Mouse (Mus musculus) kidney, embryonic 14.5 days (tissue): ENCODE measurements around the gene Lrrc41. TPM values are rescaled to one million over a fixed set of nuclear protein-coding genes. Genes with fewer than 3 reads are reported as not detected.

Source experiments
- ATAC-seq: fragments of 200-750 bp; cut with Nextera tagmentation; 2 replicates; pipeline ENCODE4 v1.8.0; 2017; ENCODE audit warnings: moderate number of reproducible peaks, mild to moderate bottlenecking, moderate TSS enrichment, moderate library complexity; ENCODE audit not compliant: low FRiP score, low TSS enrichment
- H3K27ac ChIP-seq: fragments of 300-500 bp; sonication (generic); 2 replicates; pipeline ENCODE4 v1.5.1; 2014; ENCODE audit warnings: low read depth, mild to moderate bottlenecking, low read length, moderate library complexity, mixed read lengths
- H3K27me3 ChIP-seq: fragments of 300-500 bp; sonication (generic); 2 replicates; pipeline ENCODE4 v1.6.1; 2014; ENCODE audit warnings: mild to moderate bottlenecking, low read length; ENCODE audit not compliant: control insufficient read depth, insufficient read depth
- H3K36me3 ChIP-seq: fragments of 300-500 bp; sonication (generic); 2 replicates; pipeline ENCODE4 v1.6.1; 2014; ENCODE audit warnings: low read length, mixed read lengths; ENCODE audit not compliant: control insufficient read depth, insufficient read depth
- H3K4me1 ChIP-seq: fragments of 300-500 bp; sonication (generic); 2 replicates; pipeline ENCODE4 v1.6.1; 2014; ENCODE audit warnings: low read length, mixed read lengths; ENCODE audit not compliant: control insufficient read depth, insufficient read depth
- H3K4me2 ChIP-seq: fragments of 300-500 bp; sonication (generic); replicated peaks from 2 replicates; pipeline ENCODE4 v1.6.1; 2014; ENCODE audit warnings: low read depth, mild to moderate bottlenecking, low read length
- H3K4me3 ChIP-seq: fragments of 300-500 bp; sonication (generic); 2 replicates; pipeline ENCODE4 v1.5.1; 2014; ENCODE audit warnings: mild to moderate bottlenecking, low read length
- H3K9ac ChIP-seq: fragments of 300-500 bp; sonication (generic); 2 replicates; pipeline ENCODE4 v1.6.1; 2014; ENCODE audit warnings: low read depth, mild to moderate bottlenecking, low read length, moderate library complexity
- H3K9me3 ChIP-seq: fragments of 300-500 bp; sonication (generic); 2 replicates; pipeline ENCODE4 v1.6.1; 2016; ENCODE audit warnings: low read length; ENCODE audit not compliant: control insufficient read depth
- WGBS: fragments of 180-500 bp; shearing (Covaris S2); extraction: QIAGEN DNeasy Blood & Tissue Kit; methylation state at CpG from one replicate; pipeline ENCODE4 v1.1.7; 2014; 5-methylcytosine and 5-hydroxymethylcytosine counted together
- polyA plus RNA-seq: library from polyadenylated mRNA; unstranded; fragments of >200 nt; fragmentation: Nextera tagmentation; extraction: Ambion mirVana; gene quantifications from 2 replicates; pipeline ENCODE4 v1.2.1, GENCODE M21; 2014

Gene Lrrc41
- polyA plus RNA-seq, 1 experiment from 2014 or later = 78.1 TPM

- peaks cover 4% of the 10 kb centered on the region; the same call in 1 of the 2 replicates for H3K4me1 ChIP-seq
- H3K9me3 ChIP-seq = no peaks in the 10 kb centered on the region
- no peak for ATAC-seq
- H3K4me3 ChIP-seq = no peak overlapping the region
- H3K9ac ChIP-seq = no peak overlapping the region
- 84% methylated on average over 3 of the region's 3 CpGs for WGBS
- no peak overlapping the region for H3K27ac ChIP-seq
- H3K36me3 ChIP-seq = peaks cover 9% of the 10 kb centered on the region; the same call in 1 of the 2 replicates
- no peaks in the 10 kb centered on the region for H3K27me3 ChIP-seq
- no peak overlapping the region for H3K4me2 ChIP-seq
These were observed 25.9 kb upstream of the Lrrc41 start for GRCm38 (mm10) chr4:116049211-116049610.

- Histone ChIP-seq H3K9me3 (no peaks in the 10 kb centered on the region), H3K4me3 (peak overlapping the region; percentile 59), H3K4me1 (peaks cover 4% of the 10 kb centered on the region; the same call in 1 of the 2 replicates), H3K4me2 (peak overlapping the region; percentile 64), H3K36me3 (peaks cover 9% of the 10 kb centered on the region; the same call in 1 of the 2 replicates), H3K27me3 (no peaks in the 10 kb centered on the region), H3K27ac (peak overlapping the region; percentile 87), H3K9ac (peak overlapping the region; percentile 60)
- 3% methylated on average over 22 of the region's 22 CpGs for whole genome bisulfite sequencing
- ATAC-seq = peak; percentile 60
These were observed 22.4 kb upstream of the Lrrc41 start for GRCm38 (mm10) chr4:116052526-116053293.

- H3K27me3 ChIP-seq = no peaks in the 10 kb centered on the region
- peak; percentile 96 for ATAC-seq
- H3K27ac ChIP-seq = peak within 1 kb of the TSS; percentile 87
- peak within 1 kb of the TSS; percentile 59 for H3K4me3 ChIP-seq
- H3K9ac ChIP-seq = peak within 1 kb of the TSS; percentile 60
- peaks cover 4% of the 10 kb centered on the region; the same call in 1 of the 2 replicates for H3K4me1 ChIP-seq
- H3K9me3 ChIP-seq = no peaks in the 10 kb centered on the region
- peak within 1 kb of the TSS; percentile 64 for H3K4me2 ChIP-seq
- H3K36me3 ChIP-seq = 0 out of 2 replicates have a peak, but pooled peaks cover 2% of the 10 kb centered on the region
- under 1% methylated on average over 35 of the region's 35 CpGs for WGBS
These were observed 21.6 kb upstream of the Lrrc41 start, which contains the start of gene Nsun4 for GRCm38 (mm10) chr4:116053399-116053961. Gene Nsun4 (minus strand): TSS chr4:116053876.

GRCm38 (mm10) chr4:116057559-116057958, 17.5 kb upstream of the Lrrc41 start:
- Histone ChIP-seq H3K36me3 (no peaks in the 10 kb centered on the region), H3K9ac (no peak overlapping the region), H3K4me1 (peaks cover under 1% of the 10 kb centered on the region; the same call in 1 of the 2 replicates), H3K4me3 (no peak overlapping the region), H3K27ac (no peak overlapping the region), H3K27me3 (no peaks in the 10 kb centered on the region), H3K9me3 (no peaks in the 10 kb centered on the region), H3K4me2 (no peak overlapping the region)
- 4% methylated on average over 1 of the region's 1 CpGs for WGBS
- ATAC-seq = no peak

- no peak overlapping the region for H3K9ac ChIP-seq
- H3K4me3 ChIP-seq = no peak overlapping the region
- H3K9me3 ChIP-seq = no peaks in the 10 kb centered on the region
- no peaks in the 10 kb centered on the region for H3K36me3 ChIP-seq
- H3K4me1 ChIP-seq = no peaks in the 10 kb centered on the region
- H3K27me3 ChIP-seq = no peaks in the 10 kb centered on the region
- H3K27ac ChIP-seq = no peak overlapping the region
- 77% methylated on average over 5 of the region's 5 CpGs for WGBS
- no peak for ATAC-seq
- no peak overlapping the region for H3K4me2 ChIP-seq
These were observed 15.9 kb upstream of the Lrrc41 start for GRCm38 (mm10) chr4:116059012-116059726.

GRCm38 (mm10) chr4:116063855-116064254, 11.2 kb upstream of the Lrrc41 start:
- H3K27ac ChIP-seq = no peak overlapping the region
- H3K9ac ChIP-seq = no peak overlapping the region
- no peak overlapping the region for H3K4me3 ChIP-seq
- H3K4me1 ChIP-seq = no peaks in the 10 kb centered on the region
- H3K9me3 ChIP-seq = no peaks in the 10 kb centered on the region
- H3K4me2 ChIP-seq = no peak overlapping the region
- no peak for ATAC-seq
- no peaks in the 10 kb centered on the region for H3K27me3 ChIP-seq
- peaks cover 31% of the 10 kb centered on the region for H3K36me3 ChIP-seq
- 43% methylated on average over 1 of the region's 1 CpGs for WGBS

GRCm38 (mm10) chr4:116070116-116070515, 5.0 kb upstream of the Lrrc41 start:
- no peak overlapping the region for H3K4me3 ChIP-seq
- H3K27me3 ChIP-seq = no peaks in the 10 kb centered on the region
- H3K36me3 ChIP-seq = peaks cover 48% of the 10 kb centered on the region
- H3K9ac ChIP-seq = no peak overlapping the region
- no peaks in the 10 kb centered on the region for H3K9me3 ChIP-seq
- H3K4me1 ChIP-seq = peaks cover 14% of the 10 kb centered on the region
- ATAC-seq = no peak
- no peak overlapping the region for H3K27ac ChIP-seq
- no peak overlapping the region for H3K4me2 ChIP-seq
- 77% methylated on average over 6 of the region's 6 CpGs for WGBS

GRCm38 (mm10) chr4:116073146-116073545, 1.9 kb upstream of the Lrrc41 start:
- Histone ChIP-seq H3K9me3 (no peaks in the 10 kb centered on the region), H3K9ac (0 out of 2 replicates have a peak overlapping the region, but pooled peaks have one; percentile 23), H3K36me3 (peaks cover 24% of the 10 kb centered on the region), H3K27me3 (no peaks in the 10 kb centered on the region), H3K4me2 (peak overlapping the region; percentile 13; the same call in 1 of the 2 replicates), H3K4me1 (peaks cover 26% of the 10 kb centered on the region), H3K4me3 (peak overlapping the region; percentile 11; the same call in 1 of the 2 replicates), H3K27ac (no peak overlapping the region)
- WGBS = 57% methylated on average over 4 of the region's 4 CpGs
- ATAC-seq = no peak
